Mouse (Mus musculus) left cerebral cortex, postnatal 36 days (tissue): ENCODE measurements around the gene Pik3ap1. TPM values are rescaled to one million over a fixed set of nuclear protein-coding genes. Genes with fewer than 3 reads are reported as not detected.

Experiments used
- DNase-seq, 2 experiments: peaks; one replicate each; pipeline ENCODE4 v3.0.0; 2021 to 2022; ENCODE audit warnings: low spot score in 2 of 2, mixed read lengths in 1 of 2
- intact Hi-C: fragments of 180-260 bp; cut with DNase I; formaldehyde crosslinking; loops from one replicate; pipeline ENCODE4 v1.15.1; 2025
- total RNA-seq, 2 experiments: library from RNA; stranded (reverse); gene quantifications; 2 replicates each; pipeline ENCODE4 v1.2.3; 2021

Gene Pik3ap1
- total RNA-seq, 2 experiments from 2014 or later: 1.8 to 2.8 TPM

DNA sequence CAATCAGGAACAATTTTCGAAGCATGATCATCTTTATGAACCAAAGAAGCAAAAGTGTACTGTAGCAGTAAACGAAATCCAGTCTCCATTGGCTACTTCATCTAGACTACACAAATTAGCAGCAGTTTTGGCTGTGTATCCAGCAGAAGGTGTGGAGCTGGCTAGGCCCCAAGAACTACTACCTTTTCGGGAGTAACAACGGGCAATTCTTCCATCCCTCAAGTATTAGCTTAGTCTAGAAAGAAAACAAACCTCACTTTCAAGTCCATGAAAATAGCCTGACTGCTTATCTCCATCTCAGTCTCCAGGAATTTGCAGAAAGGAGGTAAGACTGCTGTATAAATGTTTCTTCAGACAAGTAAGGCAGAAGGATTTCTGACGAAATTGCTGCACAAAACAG, 130.3 kb downstream of the Pik3ap1 start:
- DNase-seq: no peak
- intact Hi-C loops: no loop called here

- no peak for DNase-seq
- intact Hi-C loops: no loop called here
Measured at GRCm38 (mm10) chr19:41248968-41249367, 135.9 kb downstream of the Pik3ap1 start.

- no peak for DNase-seq
- intact Hi-C loops: no loop called here
Measured at GRCm38 (mm10) chr19:41248271-41248670, 136.6 kb downstream of the Pik3ap1 start.

GRCm38 (mm10) chr19:41246271-41246670, 138.6 kb downstream of the Pik3ap1 start:
- DNase-seq: no peak
- intact Hi-C loops: no loop called here

DNA sequence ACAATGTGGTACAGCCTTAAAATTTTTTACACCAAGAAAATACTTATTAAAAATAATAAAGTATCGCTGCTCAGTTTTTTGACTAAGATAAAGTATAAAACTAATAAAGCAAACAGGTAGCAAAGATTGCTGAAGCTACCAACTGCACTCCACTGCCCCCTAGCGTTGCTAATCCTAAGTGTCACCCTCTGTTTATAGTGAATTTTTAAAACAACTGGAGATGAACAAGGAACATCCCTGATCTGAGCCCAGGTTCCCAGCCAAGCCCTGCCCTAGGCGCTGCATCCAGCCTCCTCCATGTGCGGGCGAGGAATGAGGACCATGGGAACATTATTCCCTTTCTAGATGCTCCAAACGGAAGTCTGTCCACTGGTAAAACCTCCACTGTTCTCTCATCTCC, 140.3 kb downstream of the Pik3ap1 start:
- peak in 1 of 2 experiments; percentile 22 for DNase-seq
- intact Hi-C loops: loop anchor here (5.0 kb wide), 2 partner anchors 142 to 157 kb away; no protein-coding TSS in a partner anchor

DNA sequence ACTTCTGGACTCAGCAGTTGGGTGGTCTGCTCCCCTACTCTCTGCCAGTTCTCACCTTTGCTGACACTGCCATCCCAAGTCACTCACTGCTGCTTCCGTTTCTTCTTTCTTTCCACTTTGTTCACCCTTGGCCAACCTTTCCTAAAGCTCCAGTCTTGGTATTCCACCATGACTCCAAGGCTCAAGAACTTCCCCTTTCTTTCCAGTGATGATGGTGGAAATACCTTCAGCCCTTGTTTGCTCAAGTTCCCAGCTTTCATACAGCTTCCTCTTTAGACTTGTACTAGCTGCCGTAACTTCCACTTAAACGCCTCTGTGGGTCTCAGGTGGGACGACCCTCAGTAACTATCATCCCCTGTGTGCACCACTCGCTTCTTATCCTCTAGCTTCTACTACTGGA, 142.9 kb downstream of the Pik3ap1 start:
- intact Hi-C loops: loop anchor here (5.0 kb wide), 2 partner anchors 140 to 155 kb away; no protein-coding TSS in a partner anchor
- DNase-seq: no peak

- no peak for DNase-seq
- intact Hi-C loops: no loop called here
Measured at GRCm38 (mm10) chr19:41233698-41234097, 151.2 kb downstream of the Pik3ap1 start.

Other genes starting within 250 kb of the Pik3ap1 start
- gene Tll2, start 178.3 kb downstream of the Pik3ap1 start, total RNA-seq: 1 to 10 TPM; 1.1 TPM
- 100 to 1,000 TPM; 128 to 130 TPM for gene Tm9sf3, start 121.1 kb downstream of the Pik3ap1 start, total RNA-seq
- 10 to 100 TPM; 17.3 to 22.2 TPM for gene Lcor, start 97.5 kb upstream of the Pik3ap1 start, total RNA-seq
- 10 to 100 TPM; 12.2 to 15.2 TPM for gene Gm340, start 197.3 kb upstream of the Pik3ap1 start, total RNA-seq